Mouse (Mus musculus): ENCODE measurements at regions not wholly inside any gene's neighbourhood (a gene's known extent, or its start where the extent isn't known, plus 50 kb on each side); places are given as distances from the start of the nearest gene placed in this dataset.

DNA sequence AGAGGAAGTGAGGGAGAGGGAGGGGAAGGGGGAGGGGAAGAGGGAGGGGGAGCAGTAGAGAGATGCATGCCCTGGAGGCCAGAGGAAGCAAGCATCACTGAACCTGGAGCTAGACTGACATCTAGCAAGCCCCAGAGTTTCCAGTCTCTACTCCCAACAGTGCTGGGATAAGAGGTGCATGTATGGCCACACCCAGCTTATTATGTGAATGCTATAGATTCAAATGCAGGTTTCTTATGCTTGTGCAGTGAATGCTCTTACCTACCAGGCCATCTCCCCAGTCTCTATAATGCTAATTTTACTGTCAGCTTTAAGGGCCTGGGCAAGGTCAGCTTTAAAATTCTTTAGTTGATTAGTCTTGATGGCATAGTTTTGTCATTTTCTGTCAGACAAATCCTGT is 271.3 kb upstream of the Thsd7b start:
- no peak overlapping the region for H3K27ac ChIP-seq (ENCODE audit: low read length)
- H3K4me3 ChIP-seq (ENCODE audit: low read depth, low read length) = no peak overlapping the region

DNA sequence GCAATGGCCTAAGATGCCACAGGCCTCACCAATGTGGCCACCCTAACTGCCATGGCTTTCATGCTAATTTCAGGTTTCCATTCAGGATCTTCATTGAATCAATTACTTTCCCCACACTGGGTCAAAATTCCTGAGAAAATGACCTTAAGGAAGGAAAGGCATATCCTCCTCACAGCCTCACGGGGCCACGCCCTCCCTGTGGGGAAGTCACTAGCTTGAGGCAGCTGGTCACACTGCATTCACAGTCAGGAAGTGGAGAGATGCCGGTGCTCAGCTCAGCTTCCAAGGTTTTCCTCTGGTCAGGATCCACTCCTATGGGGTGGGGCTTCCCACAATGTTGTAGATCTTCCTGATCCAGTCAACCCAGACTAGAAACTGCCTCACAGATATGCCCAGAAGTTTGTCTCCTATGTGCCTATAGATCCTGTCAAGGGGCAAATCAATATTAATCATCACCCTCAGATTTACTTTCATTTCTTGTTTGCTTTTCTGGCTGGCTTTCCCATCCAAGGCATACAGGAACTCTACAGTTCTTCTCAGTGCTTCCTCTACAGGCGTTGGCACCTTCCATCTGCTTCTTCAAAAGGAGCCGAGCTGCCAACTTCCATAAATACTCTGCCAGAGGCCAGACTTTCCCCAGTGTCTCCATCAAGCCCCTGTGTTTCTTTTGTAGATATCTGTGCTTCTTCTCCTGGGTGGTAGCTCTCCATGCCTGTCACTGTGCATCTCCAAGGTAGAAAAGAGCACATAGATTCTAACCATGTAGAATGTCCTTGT is 273.2 kb upstream of the Thsd7b start:
- H3K9me3 ChIP-seq (replicated peaks; ENCODE audit: control insufficient read depth, low read length, poor library complexity, severe bottlenecking) = no peaks in the 10 kb centered on the region
- H3K27me3 ChIP-seq (ENCODE audit: control insufficient read depth, insufficient read depth, low read depth, low read length) = no peaks in the 10 kb centered on the region
- no peak overlapping the region for H3K9ac ChIP-seq (ENCODE audit: low read depth, low read length)
- no peak overlapping the region for H3K27ac ChIP-seq (ENCODE audit: low read length)
- WGBS = 87% methylated on average over 5 of the region's 5 CpGs
- no peaks in the 10 kb centered on the region for H3K36me3 ChIP-seq (ENCODE audit: control insufficient read depth, insufficient read depth, low read length)
- ATAC-seq = no peak
- H3K4me3 ChIP-seq (ENCODE audit: low read depth, low read length) = no peak overlapping the region
- H3K4me2 ChIP-seq (ENCODE audit: low read length) = no peak overlapping the region
- H3K4me1 ChIP-seq (ENCODE audit: control insufficient read depth, insufficient read depth, low read length) = no peaks in the 10 kb centered on the region

More for the DNA sequence above, 271.3 kb upstream of the Thsd7b start:
- Histone ChIP-seq H3K4me1 (ENCODE audit: control insufficient read depth, insufficient read depth, low read length) (no peaks in the 10 kb centered on the region), H3K9ac (ENCODE audit: low read depth, low read length) (no peak overlapping the region), H3K9me3 (replicated peaks; ENCODE audit: control insufficient read depth, low read length, poor library complexity, severe bottlenecking) (no peaks in the 10 kb centered on the region), H3K4me2 (ENCODE audit: low read length) (no peak overlapping the region), H3K27me3 (ENCODE audit: control insufficient read depth, insufficient read depth, low read depth, low read length) (no peaks in the 10 kb centered on the region), H3K36me3 (ENCODE audit: control insufficient read depth, insufficient read depth, low read length) (no peaks in the 10 kb centered on the region)
- no peak for ATAC-seq

DNA sequence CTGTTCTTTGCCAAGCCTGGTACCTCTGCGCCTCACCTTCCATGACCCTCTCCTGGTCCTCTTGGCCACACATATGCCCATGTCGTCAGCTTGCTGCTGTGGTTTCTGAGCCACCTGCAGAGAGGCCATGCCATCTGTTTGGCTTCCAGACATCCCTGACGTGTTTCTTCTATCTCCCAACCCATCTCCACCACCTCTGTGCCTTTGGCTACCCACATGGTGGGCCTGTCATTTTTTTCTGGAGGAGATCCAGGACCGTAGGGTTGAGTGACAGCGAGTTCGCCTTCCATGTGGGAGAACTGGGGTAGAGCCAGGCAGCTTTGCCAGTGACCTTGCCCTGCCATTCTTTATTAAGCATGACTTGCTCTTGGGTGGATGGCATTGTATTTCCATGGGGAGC is 278.4 kb upstream of the Thsd7b start:
- H3K9me3 ChIP-seq (replicated peaks; ENCODE audit: control insufficient read depth, low read length, poor library complexity, severe bottlenecking) = no peaks in the 10 kb centered on the region
- WGBS = 65% methylated on average over 6 of the region's 6 CpGs
- H3K4me1 ChIP-seq (ENCODE audit: control insufficient read depth, insufficient read depth, low read length) = no peaks in the 10 kb centered on the region
- no peak overlapping the region for H3K27ac ChIP-seq (ENCODE audit: low read length)
- no peaks in the 10 kb centered on the region for H3K36me3 ChIP-seq (ENCODE audit: control insufficient read depth, insufficient read depth, low read length)
- ATAC-seq = peak; percentile 39; the same call in 1 of the 2 replicates
- no peak overlapping the region for H3K9ac ChIP-seq (ENCODE audit: low read depth, low read length)
- no peaks in the 10 kb centered on the region for H3K27me3 ChIP-seq (ENCODE audit: control insufficient read depth, insufficient read depth, low read depth, low read length)
- no peak overlapping the region for H3K4me2 ChIP-seq (ENCODE audit: low read length)
- H3K4me3 ChIP-seq (ENCODE audit: low read depth, low read length) = no peak overlapping the region

DNA sequence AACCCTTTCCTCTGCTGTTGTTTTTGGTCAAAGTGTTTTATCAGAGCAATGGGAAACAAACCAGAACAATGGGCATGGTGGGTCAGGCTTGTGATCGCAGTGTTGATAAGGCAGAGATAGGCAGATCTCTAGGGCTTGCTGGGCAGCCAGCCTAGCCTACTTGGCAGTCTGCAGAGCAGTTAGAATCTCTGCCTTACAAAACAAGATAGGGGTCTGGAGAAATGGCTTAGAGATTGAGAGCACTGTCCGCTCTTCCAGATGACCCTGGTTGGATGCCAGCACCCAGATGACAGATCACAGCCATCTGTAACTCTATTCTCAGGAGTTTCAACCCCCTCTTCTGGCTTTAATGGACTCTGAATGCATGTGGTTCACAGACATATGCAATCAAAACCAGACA is 289.7 kb upstream of the Thsd7b start:
- WGBS = 87% methylated on average over 2 of the region's 2 CpGs

DNA sequence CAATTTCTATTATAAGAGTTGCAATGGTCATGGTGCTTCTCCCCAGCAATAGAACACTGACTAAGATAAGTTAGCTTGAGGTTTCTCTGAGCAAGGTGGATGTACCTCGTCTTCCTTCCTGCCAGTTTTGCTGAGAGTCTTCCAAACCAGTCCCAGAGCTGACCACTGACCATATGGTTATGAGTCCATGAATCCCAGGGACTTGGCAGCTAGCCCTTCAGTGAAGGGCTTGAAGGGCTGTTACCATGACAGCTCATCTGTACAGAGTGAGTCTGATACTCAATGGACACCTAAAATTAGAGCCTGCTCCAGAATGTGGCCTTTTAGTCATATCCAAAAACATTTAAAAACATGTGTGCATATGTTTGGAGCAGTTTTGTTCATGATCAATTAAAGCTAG is 297.5 kb upstream of the Thsd7b start:
- Histone ChIP-seq H3K36me3 (ENCODE audit: control insufficient read depth, insufficient read depth, low read length) (no peaks in the 10 kb centered on the region), H3K4me3 (ENCODE audit: low read depth, low read length) (no peak overlapping the region), H3K9me3 (replicated peaks; ENCODE audit: control insufficient read depth, low read length, poor library complexity, severe bottlenecking) (no peaks in the 10 kb centered on the region), H3K27me3 (ENCODE audit: control insufficient read depth, insufficient read depth, low read depth, low read length) (no peaks in the 10 kb centered on the region), H3K9ac (ENCODE audit: low read depth, low read length) (no peak overlapping the region), H3K27ac (ENCODE audit: low read length) (no peak overlapping the region), H3K4me1 (ENCODE audit: control insufficient read depth, insufficient read depth, low read length) (no peaks in the 10 kb centered on the region), H3K4me2 (ENCODE audit: low read length) (no peak overlapping the region)
- 84% methylated on average over 1 of the region's 1 CpGs for whole genome bisulfite sequencing
- no peak for ATAC-seq

More for the DNA sequence above, 289.7 kb upstream of the Thsd7b start:
- no peaks in the 10 kb centered on the region for H3K36me3 ChIP-seq (ENCODE audit: control insufficient read depth, insufficient read depth, low read length)
- H3K27ac ChIP-seq (ENCODE audit: low read length) = no peak overlapping the region
- no peaks in the 10 kb centered on the region for H3K4me1 ChIP-seq (ENCODE audit: control insufficient read depth, insufficient read depth, low read length)
- no peak for ATAC-seq
- H3K9me3 ChIP-seq (replicated peaks; ENCODE audit: control insufficient read depth, low read length, poor library complexity, severe bottlenecking) = no peaks in the 10 kb centered on the region
- no peak overlapping the region for H3K4me3 ChIP-seq (ENCODE audit: low read depth, low read length)
- no peak overlapping the region for H3K9ac ChIP-seq (ENCODE audit: low read depth, low read length)
- no peak overlapping the region for H3K4me2 ChIP-seq (ENCODE audit: low read length)
- no peaks in the 10 kb centered on the region for H3K27me3 ChIP-seq (ENCODE audit: control insufficient read depth, insufficient read depth, low read depth, low read length)

DNA sequence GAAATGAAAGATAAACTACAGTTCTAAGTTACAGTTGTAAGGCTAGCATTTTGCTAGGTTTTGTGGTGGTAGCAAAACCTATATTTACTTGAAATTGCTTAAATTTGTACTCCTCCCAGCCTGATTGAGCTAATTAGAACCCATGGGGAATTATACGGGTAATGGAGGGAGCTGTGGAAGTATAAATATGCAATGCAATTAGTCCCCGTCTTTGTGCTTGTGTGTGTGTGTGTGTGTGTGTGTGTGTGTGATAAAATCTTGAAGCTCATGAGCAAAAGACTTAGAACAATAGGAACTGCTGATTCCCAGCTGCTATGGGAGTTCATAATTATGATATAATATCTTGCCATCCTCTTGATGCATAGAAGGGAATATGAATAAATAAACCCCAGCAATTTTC is 321.7 kb upstream of the Thsd7b start:
- H3K27ac ChIP-seq (ENCODE audit: low read length) = no peak overlapping the region
- no peak overlapping the region for H3K9ac ChIP-seq (ENCODE audit: low read depth, low read length)
- no peaks in the 10 kb centered on the region for H3K4me1 ChIP-seq (ENCODE audit: control insufficient read depth, insufficient read depth, low read length)
- no peaks in the 10 kb centered on the region for H3K36me3 ChIP-seq (ENCODE audit: control insufficient read depth, insufficient read depth, low read length)
- no peaks in the 10 kb centered on the region for H3K9me3 ChIP-seq (replicated peaks; ENCODE audit: control insufficient read depth, low read length, poor library complexity, severe bottlenecking)
- WGBS = 61% methylated on average over 2 of the region's 2 CpGs
- no peaks in the 10 kb centered on the region for H3K27me3 ChIP-seq (ENCODE audit: control insufficient read depth, insufficient read depth, low read depth, low read length)
- H3K4me3 ChIP-seq (ENCODE audit: low read depth, low read length) = no peak overlapping the region
- H3K4me2 ChIP-seq (ENCODE audit: low read length) = no peak overlapping the region
- ATAC-seq = no peak

DNA sequence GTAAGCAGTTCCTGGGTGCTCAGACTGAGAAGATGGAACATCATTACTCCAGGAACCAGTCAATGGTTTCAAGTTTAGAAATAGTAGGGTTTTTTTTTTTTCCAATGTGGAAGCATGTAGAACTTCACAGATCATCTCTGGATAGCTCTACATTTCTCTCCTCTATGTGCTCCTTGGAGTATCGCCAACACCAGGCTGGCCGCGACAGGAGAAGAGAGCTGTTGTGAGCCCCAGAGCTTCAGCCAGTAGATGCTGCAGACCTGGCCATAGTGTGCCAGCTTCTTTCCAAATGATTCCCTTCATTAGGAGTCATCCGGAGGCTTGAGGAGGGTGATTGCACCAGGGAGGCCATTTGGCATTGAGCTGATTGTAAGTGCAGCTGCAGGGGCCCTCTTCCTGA is 322.6 kb upstream of the Thsd7b start:
- no peak for ATAC-seq
- no peak overlapping the region for H3K9ac ChIP-seq (ENCODE audit: low read depth, low read length)
- WGBS = 84% methylated on average over 4 of the region's 4 CpGs

DNA sequence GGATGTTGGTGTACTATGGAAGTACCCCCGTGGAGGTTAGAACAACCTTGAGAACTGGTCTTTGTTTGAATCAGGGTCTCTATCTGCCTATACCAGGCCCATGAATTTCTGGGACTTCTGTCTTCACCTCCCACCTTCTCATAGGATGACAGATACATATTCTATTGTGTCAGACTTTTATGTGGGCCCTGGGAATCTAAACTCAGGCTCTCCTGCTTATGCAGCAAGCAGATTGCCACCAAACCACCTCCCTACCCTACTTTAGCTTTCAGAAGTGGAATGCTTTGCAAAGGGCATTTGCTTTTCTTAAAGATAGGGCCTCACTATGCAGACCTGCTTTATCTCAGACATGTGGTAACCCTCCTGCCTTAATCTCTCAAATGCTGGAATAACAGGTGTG is 322.7 kb upstream of the Cxcr4 start:
- no peaks in the 10 kb centered on the region; the same call in 1 of the 2 replicates for H3K4me1 ChIP-seq (ENCODE audit: control insufficient read depth, insufficient read depth, low read length)
- H3K27me3 ChIP-seq (ENCODE audit: control insufficient read depth, insufficient read depth, low read depth, low read length) = no peaks in the 10 kb centered on the region
- ATAC-seq = no peak
- 82% methylated on average over 1 of the region's 1 CpGs for WGBS
- H3K4me2 ChIP-seq (ENCODE audit: low read length) = no peak overlapping the region
- H3K4me3 ChIP-seq (ENCODE audit: low read depth, low read length) = no peak overlapping the region
- no peak overlapping the region for H3K9ac ChIP-seq (ENCODE audit: low read depth, low read length)
- H3K27ac ChIP-seq (ENCODE audit: low read length) = no peak overlapping the region
- no peaks in the 10 kb centered on the region for H3K36me3 ChIP-seq (ENCODE audit: control insufficient read depth, insufficient read depth, low read length)
- H3K9me3 ChIP-seq (replicated peaks; ENCODE audit: control insufficient read depth, low read length, poor library complexity, severe bottlenecking) = no peaks in the 10 kb centered on the region

More for the DNA sequence above, 322.6 kb upstream of the Thsd7b start:
- H3K4me3 ChIP-seq (ENCODE audit: low read depth, low read length) = no peak overlapping the region
- no peak overlapping the region for H3K27ac ChIP-seq (ENCODE audit: low read length)
- no peaks in the 10 kb centered on the region for H3K27me3 ChIP-seq (ENCODE audit: control insufficient read depth, insufficient read depth, low read depth, low read length)
- no peaks in the 10 kb centered on the region for H3K4me1 ChIP-seq (ENCODE audit: control insufficient read depth, insufficient read depth, low read length)
- no peaks in the 10 kb centered on the region for H3K36me3 ChIP-seq (ENCODE audit: control insufficient read depth, insufficient read depth, low read length)
- no peaks in the 10 kb centered on the region for H3K9me3 ChIP-seq (replicated peaks; ENCODE audit: control insufficient read depth, low read length, poor library complexity, severe bottlenecking)
- H3K4me2 ChIP-seq (ENCODE audit: low read length) = no peak overlapping the region

DNA sequence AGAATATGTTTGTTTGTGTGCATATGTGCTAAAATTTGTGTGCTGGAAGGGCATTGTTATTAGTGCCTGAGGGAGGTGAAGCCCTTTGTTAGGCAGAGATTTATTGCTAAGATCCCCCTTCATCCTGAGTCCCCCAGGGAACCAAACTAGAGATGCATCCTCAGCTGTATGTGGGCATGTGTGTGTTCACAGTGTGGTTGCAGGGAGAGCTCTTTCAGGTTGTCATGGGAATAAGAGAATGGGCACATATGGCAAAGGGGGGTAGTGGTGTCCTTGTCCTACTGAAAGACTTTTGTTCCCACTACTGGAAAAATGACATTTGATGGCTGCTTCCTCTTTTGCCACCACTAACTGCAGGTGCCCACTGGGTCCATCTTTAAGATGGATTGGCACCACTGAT is 320.4 kb upstream of the Cxcr4 start:
- H3K9me3 ChIP-seq (replicated peaks; ENCODE audit: control insufficient read depth, low read length, poor library complexity, severe bottlenecking) = no peaks in the 10 kb centered on the region
- no peaks in the 10 kb centered on the region for H3K36me3 ChIP-seq (ENCODE audit: control insufficient read depth, insufficient read depth, low read length)
- H3K4me3 ChIP-seq (ENCODE audit: low read depth, low read length) = no peak overlapping the region
- H3K4me2 ChIP-seq (ENCODE audit: low read length) = no peak overlapping the region
- H3K27ac ChIP-seq (ENCODE audit: low read length) = no peak overlapping the region
- H3K27me3 ChIP-seq (ENCODE audit: control insufficient read depth, insufficient read depth, low read depth, low read length) = no peaks in the 10 kb centered on the region
- ATAC-seq = no peak
- H3K4me1 ChIP-seq (ENCODE audit: control insufficient read depth, insufficient read depth, low read length) = no peaks in the 10 kb centered on the region; the same call in 1 of the 2 replicates
- no peak overlapping the region for H3K9ac ChIP-seq (ENCODE audit: low read depth, low read length)

Measured in midbrain, embryonic 16.5 days (tissue).